Mouse (Mus musculus): Measurements from ENCODE around the gene Fbrsl1.

DNA sequence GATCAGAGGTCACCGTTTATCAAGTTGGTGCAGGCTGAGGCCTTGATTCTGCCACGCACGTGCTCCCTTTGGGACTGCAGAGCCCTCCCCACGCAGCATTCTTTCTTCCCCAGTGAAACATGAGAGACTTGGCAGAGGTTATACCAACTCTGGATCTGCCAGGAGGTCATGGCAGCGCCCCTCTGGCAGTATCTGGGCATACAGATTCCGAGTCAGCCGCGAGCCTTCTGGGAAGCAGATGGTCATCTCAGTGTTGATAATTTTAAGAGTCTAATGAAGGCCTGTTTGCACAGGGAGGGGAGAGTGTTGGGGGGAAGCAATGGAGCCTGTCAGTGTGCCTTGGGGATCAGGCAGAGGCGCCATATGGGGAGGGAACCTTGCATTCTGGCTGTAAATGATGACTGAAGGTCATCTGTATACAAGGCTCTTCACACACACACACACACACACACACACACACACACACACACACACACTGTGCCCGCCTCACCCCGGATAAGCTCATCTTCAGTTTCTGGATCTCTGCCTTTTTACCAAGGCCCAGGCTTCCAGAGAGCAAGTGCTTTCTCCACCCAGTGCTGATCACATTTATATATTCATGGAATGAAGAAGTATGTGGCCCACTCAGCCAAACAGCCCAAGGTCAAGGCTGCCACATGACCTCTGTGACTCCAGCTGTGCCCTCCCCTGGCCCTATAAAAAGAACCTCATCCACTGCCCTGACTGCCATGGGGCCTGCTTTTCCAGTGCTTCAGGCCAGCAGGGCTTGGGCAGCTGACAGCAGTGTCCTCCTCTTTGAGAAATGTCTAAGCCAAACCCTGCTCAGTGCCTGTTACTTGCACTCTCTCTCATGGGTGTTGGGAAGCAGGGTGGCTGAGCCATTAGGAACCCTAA is 18.5 kb upstream of the Fbrsl1 start:
- no peak for TF ChIP-seq GATA1 (IDR thresholded peaks at IDR 0.05; ENCODE audit: low read length)
- TF ChIP-seq TAL1 (IDR thresholded peaks at IDR 0.05; ENCODE audit: low read length), result no peak
